Mouse (Mus musculus): ENCODE data around the gene Enox1.

DNA sequence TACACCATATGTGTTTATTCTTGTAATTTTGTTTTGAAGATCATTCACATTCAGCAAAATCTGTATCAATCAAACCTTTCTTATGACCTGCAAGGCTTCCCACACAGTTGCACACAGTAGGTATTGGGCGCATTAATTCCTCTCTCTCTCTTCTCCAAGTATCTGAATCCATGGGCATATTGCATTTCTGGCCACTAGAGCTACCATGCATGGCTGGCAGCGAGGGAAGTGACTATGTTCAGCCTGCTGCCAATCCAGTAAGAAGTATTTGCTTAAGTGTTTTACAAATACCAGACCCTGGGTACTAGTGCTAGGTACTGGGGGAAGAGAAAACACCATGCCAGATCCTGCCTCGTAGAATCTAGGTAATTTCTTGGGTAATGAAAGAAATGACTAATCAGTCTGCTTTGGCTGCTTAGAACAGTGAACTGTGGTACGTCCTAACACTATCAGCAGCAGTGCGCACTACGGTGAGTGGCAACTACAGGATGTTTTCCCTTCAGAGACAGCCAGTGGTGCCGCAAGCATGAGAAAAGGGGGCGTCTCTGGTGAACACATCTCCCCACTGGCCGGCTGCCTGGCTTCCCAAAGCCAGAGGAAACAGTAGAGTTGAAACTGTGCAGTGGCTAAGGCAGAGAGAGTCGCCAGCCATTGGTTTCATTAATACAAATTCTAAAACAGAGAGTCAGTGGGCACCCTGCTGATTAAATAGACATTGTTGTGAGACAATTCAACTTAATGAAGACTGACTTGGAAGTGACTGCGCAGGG lies 428.7 kb downstream of the Enox1 start:
- TF ChIP-seq CTCF (IDR thresholded peaks at IDR 0.05; ENCODE audit: extremely low read depth, insufficient read depth, insufficient read length, insufficient replicate concordance) (no peak), POLR2A (IDR thresholded peaks at IDR 0.05; ENCODE audit: low read depth, low read length) (no peak)

Measured in spleen, adult 2 months (tissue).